Mouse (Mus musculus) cerebellum, postnatal 4 days (tissue): ENCODE data around the gene Camk1d.

Source experiments
- DNase-seq, 2 experiments: peaks; one replicate each; pipeline ENCODE4 v3.0.0; 2022; ENCODE audit warnings: low spot score in 2 of 2, mixed read lengths in 1 of 2

Gene Camk1d

DNA sequence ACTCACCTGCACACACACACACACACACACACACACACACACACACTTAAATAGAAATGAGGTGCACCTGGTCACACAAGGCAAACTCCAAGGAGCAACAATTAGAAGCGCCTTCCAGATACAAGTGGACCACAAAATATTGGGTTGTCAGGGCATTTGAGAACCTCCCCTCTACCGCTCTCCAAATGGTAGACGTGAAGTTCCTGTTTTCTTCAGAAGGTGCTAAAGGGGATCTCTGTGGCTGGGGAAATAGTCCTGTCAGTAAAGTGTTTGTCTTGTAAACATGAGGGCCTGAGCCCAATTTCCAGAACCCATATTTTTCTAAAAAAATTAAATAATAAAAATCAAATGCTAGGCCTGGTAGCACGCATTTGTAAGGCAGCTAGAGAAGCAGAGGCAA, 4.4 kb downstream of the Camk1d start:
- no peak for DNase-seq

DNA sequence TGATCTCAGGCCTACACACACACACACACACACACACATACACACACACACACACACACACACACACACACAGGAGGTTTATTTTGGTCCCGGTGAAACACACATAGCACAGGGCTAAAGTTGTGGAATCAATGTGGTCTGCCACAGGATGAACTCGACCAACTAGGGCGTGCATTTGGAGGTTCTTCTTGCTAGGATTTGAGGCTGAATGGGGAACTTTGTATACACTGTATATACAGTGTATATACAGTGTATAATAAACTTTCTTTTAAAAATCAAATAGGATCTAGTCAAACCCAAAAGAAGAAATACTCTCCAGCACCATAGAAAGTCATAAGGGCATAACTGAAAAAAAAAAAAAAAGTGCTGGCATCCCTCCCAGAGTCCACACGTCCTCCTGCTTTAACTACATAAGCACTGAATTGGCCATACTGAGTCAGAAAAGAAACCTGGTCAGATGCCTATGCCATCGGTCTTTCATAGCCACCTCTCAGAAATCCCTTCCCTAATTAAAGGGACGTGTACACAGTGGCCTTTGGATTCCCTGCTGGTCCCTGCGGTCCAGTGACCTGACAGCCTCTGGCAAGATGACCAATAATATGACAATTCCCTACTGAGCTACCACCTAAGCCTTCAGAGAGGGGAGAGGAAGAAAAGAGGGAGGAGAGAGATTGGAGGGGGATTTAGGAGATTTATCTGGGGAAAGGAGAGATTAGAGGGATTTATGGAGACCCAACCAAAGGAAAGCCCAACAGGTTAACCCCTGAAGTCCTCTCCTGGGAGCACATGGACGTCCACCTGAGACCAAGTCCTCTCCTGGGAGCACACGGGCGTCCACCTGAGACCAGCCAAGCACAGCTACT, 6.2 kb downstream of the Camk1d start:
- DNase-seq: no peak

DNA sequence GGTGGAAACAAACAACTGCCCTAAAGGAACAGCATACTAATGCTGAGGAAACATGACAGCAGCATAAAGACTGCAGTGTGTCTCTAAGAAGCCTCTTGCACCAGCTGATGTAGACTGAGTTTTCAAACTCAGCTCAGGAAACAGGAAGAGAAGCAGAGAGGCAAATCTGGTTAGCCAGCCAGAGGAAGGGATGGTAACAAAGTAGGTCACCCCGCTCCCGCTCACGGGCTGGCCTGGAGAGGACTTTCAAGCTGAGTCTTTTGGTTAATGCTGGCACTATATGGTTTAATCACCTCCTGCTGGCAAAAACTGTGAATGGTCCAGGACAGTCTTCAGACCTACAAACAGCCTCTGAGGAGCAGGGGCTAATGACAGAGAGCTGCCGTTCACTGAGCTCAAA, 7.7 kb downstream of the Camk1d start:
- DNase-seq: no peak

DNA sequence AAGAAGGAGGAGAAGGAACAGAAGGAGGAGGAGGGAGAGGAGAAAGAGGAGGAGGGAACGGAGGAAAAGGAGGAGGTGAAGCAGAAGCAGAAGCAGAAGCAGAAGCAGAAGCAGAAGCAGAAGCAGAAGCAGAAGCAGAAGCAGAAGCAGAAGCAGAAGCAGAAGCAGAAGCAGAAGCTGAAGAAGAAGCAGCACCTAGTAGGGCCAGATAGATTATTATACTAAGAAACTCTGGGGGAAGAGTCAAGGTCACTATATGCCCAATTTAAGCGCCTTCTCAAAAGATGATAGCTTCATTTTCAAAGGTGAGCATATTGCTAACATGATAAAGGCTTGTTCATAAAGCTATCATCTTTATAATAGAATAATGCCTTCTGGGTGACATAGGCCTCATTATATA, 11.9 kb downstream of the Camk1d start:
- no peak for DNase-seq

DNA sequence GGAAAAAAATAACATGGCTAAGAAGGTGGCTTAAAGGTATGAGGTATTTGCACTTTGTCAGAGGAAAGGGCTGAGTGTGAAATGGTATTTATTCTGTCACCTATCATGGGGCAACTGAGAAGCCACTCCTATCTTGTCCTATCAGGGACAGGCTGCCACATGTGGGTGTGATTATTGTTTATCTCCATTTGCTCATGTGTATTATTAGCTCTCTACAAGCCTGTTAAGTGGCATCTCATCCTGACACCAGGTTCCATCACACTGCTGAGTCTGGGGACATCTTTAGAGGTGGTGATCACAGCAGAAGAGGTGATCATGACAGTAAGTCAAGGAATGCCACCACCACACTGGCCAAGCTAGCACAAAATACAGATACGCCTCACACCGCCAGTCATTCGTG, 13.4 kb downstream of the Camk1d start:
- no peak for DNase-seq

DNA sequence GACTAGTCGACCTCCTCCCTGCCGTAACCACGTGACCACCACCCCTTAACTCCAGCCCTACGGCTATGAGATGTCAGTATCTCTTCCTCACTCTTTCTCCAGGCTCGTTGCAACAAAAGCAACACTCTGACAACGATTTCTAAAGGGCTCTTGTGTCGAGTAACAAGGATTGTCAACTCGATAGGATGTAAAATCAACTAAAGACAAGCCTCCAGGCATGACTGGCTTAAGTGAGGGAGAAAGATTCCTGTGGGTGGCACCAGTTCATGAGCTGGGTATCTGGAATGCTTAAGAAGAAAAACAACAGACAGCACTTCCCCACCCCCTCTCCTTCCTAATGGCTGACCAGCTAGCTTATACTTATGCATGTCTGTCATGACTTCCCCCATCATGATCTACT, 15.9 kb downstream of the Camk1d start:
- DNase-seq: no peak

DNA sequence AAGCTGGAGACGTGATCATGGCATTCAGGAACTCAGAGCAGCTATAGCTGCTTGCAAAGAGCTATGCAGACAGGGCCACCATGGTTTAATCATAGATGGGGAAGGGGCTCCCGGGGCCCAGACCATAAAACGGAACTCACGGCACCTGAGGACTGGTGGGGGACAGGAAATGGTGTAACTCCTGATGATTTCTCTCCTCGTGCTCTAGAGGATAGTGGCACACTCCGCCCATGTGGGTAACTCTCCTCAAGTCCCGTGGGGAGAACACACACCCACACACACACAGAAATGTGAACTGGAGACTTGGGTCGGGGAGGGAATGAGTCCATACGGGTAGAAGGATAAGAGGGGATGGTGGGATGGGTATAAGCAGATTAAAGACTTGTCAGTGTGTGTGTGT, 20.2 kb downstream of the Camk1d start:
- no peak for DNase-seq

DNA sequence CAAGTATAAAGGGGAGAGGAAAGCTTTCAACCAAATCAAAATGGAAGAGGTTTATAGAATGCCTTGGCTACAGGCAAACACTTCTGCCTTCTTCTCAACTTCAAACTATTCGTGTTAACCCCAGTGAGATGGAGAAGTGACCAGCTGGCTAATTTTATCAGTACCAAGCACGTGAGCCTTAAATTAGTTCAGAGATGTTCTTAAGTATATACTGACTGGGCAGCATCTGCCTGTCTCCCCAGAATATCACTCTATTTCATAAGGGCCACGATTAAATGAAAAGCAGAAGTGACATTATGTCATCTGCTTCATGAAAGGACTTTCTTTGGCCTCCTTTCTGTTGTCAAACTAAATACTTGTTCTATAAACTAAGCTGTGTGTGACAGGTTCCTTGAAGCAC, 22.6 kb downstream of the Camk1d start:
- no peak for DNase-seq

DNA sequence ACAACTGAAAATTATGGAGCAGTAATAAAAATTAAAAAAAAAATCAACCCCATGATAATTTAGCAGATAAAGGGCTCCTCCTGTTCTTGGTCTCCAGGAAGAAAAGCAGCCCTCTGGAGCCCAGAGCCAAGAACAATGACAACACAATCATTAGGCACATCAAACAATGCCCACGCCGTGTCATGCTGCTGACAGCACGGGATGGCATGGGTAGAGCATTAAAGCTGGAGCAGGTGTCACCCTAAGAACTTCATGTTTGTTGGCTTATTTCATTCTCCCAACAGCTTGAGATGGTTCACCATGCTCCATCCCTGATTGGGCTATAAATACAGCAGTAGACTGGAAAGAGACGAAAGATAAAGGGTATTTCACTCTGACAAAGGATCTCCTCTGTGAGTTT, 30.9 kb downstream of the Camk1d start:
- no peak for DNase-seq

DNA sequence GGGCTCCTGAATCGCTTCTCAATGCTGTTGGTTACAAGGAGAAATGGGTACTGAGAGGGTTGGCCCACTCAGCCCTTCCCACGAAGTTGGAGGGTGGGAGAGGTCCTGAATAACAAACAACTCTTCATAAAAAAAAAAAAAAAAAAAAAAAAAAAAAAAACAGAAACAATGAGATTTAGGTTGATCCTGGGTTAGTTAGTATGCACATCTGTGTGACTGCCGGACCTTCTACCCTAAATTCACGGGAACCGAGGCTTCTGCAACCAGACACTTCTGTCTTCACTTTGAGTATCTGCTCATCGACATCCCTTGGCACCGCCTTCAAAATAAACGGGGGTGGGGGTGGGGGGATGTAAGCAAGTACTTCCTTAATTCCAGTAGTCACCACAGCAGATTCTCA, 32.4 kb downstream of the Camk1d start:
- no peak for DNase-seq

DNA sequence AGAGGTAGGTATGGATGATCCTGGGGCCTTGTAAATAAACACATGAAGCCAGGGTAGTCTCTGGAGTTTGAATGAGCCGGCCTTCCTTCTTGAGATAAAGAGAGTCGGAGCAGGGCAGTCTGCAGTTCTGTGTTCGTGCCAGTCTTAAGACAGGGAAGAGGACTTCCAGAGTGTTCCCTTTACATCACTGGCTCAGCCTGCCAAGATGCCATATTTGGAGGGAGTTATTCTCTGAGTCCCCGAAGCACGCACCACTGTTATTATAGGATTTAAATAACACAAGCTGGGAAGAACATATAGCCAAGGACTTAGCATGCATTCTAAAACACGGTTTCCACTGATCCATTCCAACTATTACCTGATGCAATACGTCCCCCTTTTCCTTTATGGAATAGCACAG, 33.0 kb downstream of the Camk1d start:
- DNase-seq: no peak

DNA sequence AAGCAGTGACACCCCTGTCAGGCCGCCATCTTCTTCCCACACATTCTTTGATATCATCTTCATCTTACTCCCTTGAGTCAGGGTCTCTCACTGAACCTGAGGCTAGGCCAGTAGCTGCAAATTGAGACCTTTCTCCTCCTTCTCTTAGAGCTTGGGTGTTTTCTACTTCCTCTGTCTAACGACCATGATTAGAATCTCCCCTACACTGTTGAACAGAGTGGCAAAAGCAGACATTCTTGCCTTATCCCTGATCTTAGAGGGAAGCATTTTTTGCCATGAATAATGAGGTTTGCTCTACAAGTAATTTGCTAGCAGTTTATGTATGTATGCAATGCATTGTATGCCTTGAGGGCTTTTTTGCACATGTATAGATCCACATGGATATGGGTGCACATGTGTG, 35.3 kb downstream of the Camk1d start:
- DNase-seq: no peak

DNA sequence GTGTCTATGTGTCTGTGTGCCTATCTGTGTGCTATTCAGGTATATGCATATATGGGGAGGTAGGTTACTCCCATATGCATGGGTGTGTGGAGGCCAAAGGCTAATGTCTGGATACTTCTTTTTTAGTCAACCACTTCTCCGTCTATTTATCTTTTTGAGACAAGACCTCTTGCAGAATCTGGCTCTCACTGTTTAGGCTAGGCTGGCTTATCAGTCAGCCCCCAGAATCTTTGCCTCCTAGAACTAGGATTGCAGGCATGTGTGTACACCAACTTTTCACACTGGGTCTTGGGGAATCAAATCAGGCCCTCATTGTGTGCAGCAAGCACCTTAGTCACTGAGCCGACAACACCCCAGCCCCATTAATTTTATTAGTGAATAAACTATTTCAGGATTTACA, 36.8 kb downstream of the Camk1d start:
- no peak for DNase-seq

DNA sequence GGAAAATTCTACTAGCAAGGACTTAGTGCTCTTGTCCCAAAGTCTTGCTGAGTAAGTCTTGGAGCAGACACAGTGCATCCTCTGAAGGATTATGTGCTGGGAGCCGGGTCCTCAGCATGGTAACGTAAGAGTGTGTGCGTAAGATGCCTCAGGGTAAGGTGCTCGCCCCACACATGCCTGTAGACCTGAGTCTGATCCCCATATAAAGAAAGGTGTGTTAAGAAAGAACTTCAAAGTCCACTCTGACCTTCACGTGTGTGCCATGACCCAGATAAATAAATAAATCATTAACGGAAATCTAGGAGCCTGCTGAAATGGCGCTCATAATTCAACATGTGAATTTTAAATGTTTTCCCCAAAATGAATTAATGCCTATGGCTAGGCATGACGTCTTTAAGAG, 37.5 kb downstream of the Camk1d start:
- DNase-seq: no peak

DNA sequence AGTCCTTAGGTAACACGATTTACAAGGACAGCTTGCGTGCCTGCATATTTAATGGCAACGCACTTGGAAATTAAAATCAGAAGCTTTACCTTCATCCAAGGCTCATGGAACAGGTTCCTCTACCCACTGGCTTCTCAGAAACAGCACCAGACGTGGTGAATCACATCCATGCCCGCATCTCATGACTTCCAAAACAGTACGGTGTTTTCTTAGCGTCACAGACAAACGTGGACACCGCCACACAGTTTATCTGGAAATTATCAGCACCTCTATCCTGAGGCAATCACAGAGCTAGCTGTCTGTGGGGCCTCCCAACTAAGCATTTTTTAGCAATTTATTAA, 38.2 kb downstream of the Camk1d start:
- DNase-seq: no peak

DNA sequence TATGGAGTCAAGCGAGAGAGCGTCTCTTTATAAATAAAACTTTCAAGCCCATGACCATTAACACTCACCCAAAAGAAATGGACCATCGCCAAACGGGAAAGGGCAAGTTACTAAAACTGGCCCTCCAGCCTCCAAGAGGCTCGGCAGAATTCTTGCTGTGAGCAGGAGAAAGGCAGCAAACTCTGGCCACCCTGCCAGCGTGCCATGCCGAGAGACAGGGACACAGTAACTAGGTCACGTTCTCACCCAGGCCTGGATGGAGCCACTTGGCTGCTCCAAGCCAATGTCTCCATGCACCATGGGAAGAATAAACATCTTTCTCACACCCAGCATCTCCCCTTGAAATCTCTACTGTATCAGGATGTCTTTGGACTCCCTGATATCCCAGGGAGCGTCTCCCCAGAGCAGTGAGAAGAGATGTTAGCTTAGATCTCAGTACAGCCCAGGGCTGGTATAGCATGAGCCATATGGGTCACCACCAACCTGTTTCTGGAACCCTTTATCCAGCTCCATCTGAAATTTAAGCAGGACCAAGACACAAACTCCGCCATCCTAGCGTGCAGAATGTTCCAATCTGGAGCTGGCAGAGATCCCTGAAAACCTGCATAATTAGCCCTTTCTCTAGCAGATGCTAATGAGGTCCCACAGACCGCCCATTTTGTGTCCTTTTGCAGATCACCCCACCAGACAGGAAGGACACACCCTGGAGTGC, 38.7 kb downstream of the Camk1d start:
- peak in 1 of 2 experiments; percentile 39 for DNase-seq

DNA sequence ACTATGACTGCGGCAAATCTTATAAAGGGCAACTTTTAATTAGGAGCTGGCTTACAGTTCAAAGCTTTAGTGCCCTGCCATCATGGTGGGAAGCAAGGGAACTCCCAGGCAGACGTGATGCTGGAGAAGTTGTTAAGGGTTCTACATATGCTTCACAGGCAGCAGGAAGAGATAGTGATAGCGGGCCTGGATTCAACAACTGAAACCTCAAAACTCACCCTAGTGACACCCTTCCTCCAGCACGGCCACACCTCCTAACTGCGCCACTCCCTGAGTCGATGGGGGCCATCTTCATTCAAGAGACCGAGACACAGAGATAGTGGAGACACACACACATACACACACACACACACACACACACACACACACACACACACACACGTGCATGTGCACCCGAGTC, 39.8 kb downstream of the Camk1d start:
- no peak for DNase-seq

DNA sequence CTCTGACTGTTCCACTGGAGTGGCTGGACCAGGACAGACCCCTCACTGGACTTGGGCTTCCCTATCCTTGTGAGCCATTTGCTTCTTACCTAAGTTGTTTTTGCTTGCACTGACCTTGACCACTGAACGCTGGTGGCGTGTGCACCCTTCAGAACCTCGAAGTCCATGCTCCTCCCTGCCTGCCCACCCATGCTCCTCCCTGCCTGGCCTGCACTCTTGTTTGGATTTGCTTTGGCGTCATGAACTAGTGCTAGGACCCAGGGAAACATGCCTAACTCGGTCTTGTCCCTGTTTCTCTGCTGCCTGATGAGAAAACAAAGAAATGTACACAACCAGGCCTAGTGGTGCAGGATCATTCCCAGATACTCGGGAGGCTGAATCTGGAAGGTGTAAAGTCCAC, 40.5 kb downstream of the Camk1d start:
- DNase-seq: no peak

DNA sequence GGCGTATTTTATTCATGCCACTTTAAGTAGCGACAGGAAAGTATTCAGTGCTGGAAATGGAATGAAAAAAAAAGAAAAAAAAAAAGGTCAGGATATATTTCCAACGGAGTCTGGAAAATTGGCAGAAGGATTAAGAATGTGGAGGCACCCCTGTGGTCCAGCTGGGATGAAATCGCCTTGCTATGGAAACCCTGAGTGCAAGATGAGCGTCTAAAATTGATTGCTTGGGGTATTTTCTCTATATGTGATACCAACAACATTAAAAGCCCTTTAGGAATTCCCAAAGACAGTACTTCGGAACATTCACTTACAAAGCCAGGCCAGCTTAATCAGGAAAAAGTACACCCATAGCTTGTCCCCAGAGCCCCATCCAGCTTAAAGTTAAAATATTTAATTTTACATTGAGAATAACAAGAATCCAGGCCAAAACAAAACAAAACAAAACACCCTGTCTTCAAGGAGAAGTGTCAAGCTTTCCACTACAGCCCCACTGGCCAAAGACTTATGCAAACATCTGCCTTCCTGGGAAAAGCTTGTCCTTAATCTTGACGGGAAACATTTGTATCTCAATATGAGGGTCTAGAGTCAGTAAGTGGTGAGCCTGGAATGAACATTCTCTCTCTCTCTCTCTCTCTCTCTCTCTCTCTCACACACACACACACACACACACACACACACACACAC, 41.3 kb downstream of the Camk1d start:
- no peak for DNase-seq

DNA sequence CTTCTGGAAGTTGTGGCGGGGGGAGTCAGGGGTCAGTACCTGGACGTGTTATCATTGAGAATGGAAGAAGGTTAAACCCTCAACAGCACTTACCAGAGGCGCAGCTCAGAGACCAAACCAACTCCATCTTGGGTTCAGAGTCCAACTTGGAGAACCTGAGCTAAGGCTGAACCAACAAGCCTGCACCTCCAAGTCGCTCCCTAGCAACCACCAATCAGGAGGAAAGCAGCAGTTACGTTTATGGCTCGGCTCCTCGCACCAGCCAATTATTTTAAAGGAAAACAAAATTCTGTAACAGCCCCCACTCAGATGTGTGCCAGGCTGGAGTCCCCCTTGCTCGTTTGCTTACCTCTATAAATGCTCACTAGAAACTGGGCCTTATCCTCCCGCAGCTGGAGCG, 44.2 kb downstream of the Camk1d start:
- DNase-seq: no peak

DNA sequence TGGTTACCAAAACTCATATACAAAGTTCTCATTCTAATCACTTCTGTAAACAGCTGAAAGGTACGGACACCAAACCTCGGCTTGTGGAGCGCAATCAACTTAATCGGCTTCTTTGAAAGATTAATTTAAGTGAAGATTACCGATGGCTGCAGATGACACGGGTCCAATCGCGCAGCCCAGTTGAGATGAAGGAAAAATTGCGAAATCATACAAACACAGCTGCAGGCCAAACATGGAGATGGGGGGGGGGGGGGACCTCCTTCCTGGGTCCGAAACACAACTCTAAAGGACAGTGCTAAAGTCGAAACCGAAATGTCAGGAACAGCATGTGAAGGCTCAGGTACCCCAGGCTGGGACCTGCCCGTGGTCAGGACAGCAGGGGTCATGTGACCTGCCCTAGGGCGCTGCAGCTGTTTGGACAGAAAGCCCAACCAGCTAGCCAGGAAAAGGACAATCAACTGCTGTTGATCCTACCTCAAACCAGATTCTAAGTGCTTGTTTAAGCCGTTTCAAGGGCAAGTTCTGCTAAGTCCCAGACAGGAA, 44.7 kb downstream of the Camk1d start:
- no peak for DNase-seq

DNA sequence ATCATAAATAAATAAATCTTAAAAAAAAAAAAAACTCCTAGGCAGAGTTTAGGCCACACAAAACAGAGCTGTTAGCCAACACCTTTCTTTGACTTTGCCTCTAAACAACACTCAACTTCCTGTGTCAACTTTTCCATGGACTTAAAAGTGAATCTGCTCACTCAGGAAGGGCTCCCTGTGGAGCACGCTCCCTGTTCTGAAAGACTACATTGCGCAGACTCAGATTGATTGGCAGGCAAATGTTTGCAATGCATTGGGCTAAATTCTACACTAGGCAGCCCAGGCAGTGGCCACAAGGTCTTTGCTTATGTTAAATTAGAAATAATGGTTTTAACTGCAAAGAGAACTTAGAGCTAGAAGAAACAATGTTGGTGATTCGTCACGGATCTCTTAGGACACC, 45.4 kb downstream of the Camk1d start:
- DNase-seq: no peak

DNA sequence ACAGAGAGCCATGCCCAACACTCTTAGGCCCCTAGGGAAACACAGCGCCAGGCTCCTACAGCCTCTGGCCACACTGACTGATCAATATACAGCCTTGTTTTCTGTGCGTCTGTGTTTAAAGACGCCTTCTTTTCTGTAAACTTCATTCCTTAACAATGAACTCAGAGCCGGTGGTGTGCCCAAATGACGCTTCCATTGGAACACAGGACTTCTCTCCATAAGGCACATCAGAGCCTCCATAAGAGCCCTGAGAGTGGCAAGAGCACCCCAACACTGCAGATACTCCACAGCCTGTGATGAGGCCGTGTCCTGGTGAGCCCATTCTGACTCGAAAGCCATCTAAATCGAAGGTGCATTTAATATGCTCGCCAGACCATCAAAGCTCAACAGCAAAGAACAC, 50.8 kb downstream of the Camk1d start:
- DNase-seq: no peak
